Mouse (Mus musculus) ES-E14 (cell line): Measurements from ENCODE around the gene Fcor. TPM values are rescaled to one million over a fixed set of nuclear protein-coding genes. Genes with fewer than 3 reads are reported as not detected.

Experiments used
- DNase-seq: peaks from one replicate; pipeline ENCODE4 v3.0.0-alpha.2; 2013; ENCODE audit warnings: low read depth, low spot score
- H3K27ac ChIP-seq: 2 replicates; pipeline ENCODE4 v1.5.1; 2012; ENCODE audit warnings: low read depth, mild to moderate bottlenecking, low read length, moderate library complexity, mixed read lengths; ENCODE audit not compliant: poor library complexity, insufficient read depth, severe bottlenecking
- H3K36me3 ChIP-seq: 2 replicates; pipeline ENCODE4 v1.6.1; 2012; ENCODE audit warnings: mild to moderate bottlenecking, low read length, moderate library complexity, mixed read lengths; ENCODE audit not compliant: control insufficient read depth, poor library complexity, insufficient read depth, severe bottlenecking
- H3K4me1 ChIP-seq, 2 experiments: fragments of 150-350 bp in 1 of 2; sonication (generic) in 1 of 2; 2 replicates each; pipeline ENCODE4 v1.6.1; 2012; ENCODE audit warnings: low read length in 2 of 2, mild to moderate bottlenecking in 1 of 2, mixed read lengths in 1 of 2; ENCODE audit not compliant: control insufficient read depth in 2 of 2, insufficient read depth in 2 of 2, poor library complexity in 1 of 2
- H3K4me3 ChIP-seq, 2 experiments: fragments of 150-350 bp in 1 of 2; sonication (generic) in 1 of 2; 2 replicates each; pipeline ENCODE4 v1.5.1; 2012; ENCODE audit warnings: low read length in 2 of 2, low read depth in 1 of 2, mild to moderate bottlenecking in 1 of 2, mixed read lengths in 1 of 2; ENCODE audit not compliant: insufficient read depth in 1 of 2, poor library complexity in 1 of 2, severe bottlenecking in 1 of 2
- H3K9ac ChIP-seq: 2 replicates; pipeline ENCODE4 v1.6.1; 2012; ENCODE audit warnings: low read depth, mild to moderate bottlenecking, low read length, mixed read lengths; ENCODE audit not compliant: poor library complexity, insufficient read depth, severe bottlenecking
- H3K9me3 ChIP-seq: fragments of 150-350 bp; sonication (generic); 2 replicates; pipeline ENCODE4 v1.6.1; 2012; ENCODE audit warnings: low read depth, mild to moderate bottlenecking, low read length; ENCODE audit not compliant: control insufficient read depth, insufficient read depth
- CHD2 ChIP-seq: IDR thresholded peaks from 2 replicates; pipeline ENCODE4 v1.6.1; 2014; ENCODE audit warnings: mild to moderate bottlenecking, low read depth, low read length, inconsistent platforms
- HCFC1 ChIP-seq: IDR thresholded peaks from 2 replicates; pipeline ENCODE4 v1.6.1; 2012; ENCODE audit warnings: low read length, inconsistent platforms, borderline replicate concordance; ENCODE audit not compliant: insufficient read depth
- MAFK ChIP-seq: IDR thresholded peaks from 2 replicates; pipeline ENCODE4 v1.6.1; 2014; ENCODE audit warnings: mild to moderate bottlenecking, low read depth, low read length, inconsistent platforms; ENCODE audit not compliant: insufficient read depth
- ZC3H11A ChIP-seq: IDR thresholded peaks from 2 replicates; pipeline ENCODE4 v1.6.1; 2012; ENCODE audit warnings: low read depth, mild to moderate bottlenecking, inconsistent platforms, low read length, borderline replicate concordance
- ZNF384 ChIP-seq: IDR thresholded peaks from 2 replicates; pipeline ENCODE4 v1.6.1; 2012; ENCODE audit warnings: low read depth, low read length, inconsistent platforms
- in situ Hi-C, 2 experiments: fragments of 600-800 bp; cut with MboI; formaldehyde crosslinking; loops; one replicate each; pipeline ENCODE4 v1.15.1; 2025; ENCODE audit warnings: low sequenced_read_pairs in 2 of 2, inconsistent platforms in 1 of 2; ENCODE audit not compliant: unreplicated experiment in 2 of 2
- total RNA-seq: library from RNA; depleted of rRNA; stranded (reverse); fragments of 300-350 nt; gene quantifications from 2 replicates; pipeline ENCODE4 v1.2.3, GENCODE M21; 2012

Gene Fcor
- total RNA-seq, 1 experiment = 11.6 TPM

DNA sequence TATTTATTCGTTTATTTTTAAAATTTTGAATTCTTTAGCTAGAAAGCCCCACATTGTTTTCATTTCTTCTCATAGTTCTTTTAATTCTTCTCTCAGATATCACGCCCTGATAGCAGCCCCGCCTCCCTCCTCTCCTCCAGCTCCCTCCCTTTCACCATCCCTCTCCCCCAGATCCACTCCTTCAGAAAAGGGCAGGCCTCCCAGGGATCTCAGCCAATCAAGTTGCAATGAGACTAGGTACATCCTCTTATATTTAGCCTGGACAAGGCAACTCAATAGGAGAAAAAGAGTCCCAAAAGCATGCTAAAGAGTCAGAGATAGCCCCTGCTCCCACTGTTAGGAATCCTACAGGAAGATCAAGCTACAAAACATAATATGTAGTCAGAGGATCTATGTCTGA is 2.5 kb upstream of the Fcor start:
- in situ Hi-C loops = loop anchor here in 1 of 2 experiments (10.0 kb wide), 1 partner anchor 390 kb away; no protein-coding TSS in a partner anchor
- no peak for TF ChIP-seq MAFK
- TF ChIP-seq HCFC1 = no peak
- no peak for TF ChIP-seq ZC3H11A
- no peak for TF ChIP-seq CHD2
- no peak for TF ChIP-seq ZNF384
- no peak for DNase-seq

DNA sequence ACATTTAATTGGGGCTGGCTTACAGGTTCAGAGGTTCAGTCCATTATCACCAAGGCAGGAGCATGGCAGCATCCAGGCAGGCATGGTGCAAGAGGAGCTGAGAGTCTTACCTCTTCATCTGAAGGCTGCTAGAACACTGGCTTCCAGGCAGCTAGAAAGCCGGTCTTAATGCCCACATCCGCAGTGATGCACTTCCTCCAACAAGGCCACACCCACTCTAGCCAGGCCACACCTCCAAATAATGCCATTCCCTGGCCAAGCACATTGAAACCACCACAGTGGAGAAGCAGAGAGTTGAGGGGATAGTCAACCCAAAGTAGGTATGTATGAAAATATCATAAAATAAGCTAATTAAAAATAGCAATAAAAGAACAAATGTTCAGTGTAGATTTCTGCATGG is 1.8 kb downstream of the Fcor start:
- in situ Hi-C loops = loop anchor here in 1 of 2 experiments (10.0 kb wide), 1 partner anchor 386 kb away; no protein-coding TSS in a partner anchor
- Histone ChIP-seq H3K9ac (no peak overlapping the region), H3K4me1 (peaks cover 3 to 4% of the 10 kb centered on the region in 2 experiments; a peak in 1 of 4 replicates), H3K36me3 (no peaks in the 10 kb centered on the region), H3K27ac (no peak overlapping the region), H3K4me3 (no peak overlapping the region), H3K9me3 (no peaks in the 10 kb centered on the region)
- DNase-seq = no peak
- TF ChIP-seq MAFK (no peak), ZNF384 (no peak), ZC3H11A (no peak), HCFC1 (no peak), CHD2 (no peak)

More for the DNA sequence above, 2.5 kb upstream of the Fcor start:
- H3K27ac ChIP-seq = no peak overlapping the region
- no peak overlapping the region for H3K9ac ChIP-seq
- no peaks in the 10 kb centered on the region for H3K9me3 ChIP-seq
- peaks cover 7% of the 10 kb centered on the region for H3K36me3 ChIP-seq
- H3K4me3 ChIP-seq = no peak overlapping the region
- H3K4me1 ChIP-seq = peaks cover 4 to 8% of the 10 kb centered on the region in 2 experiments; a peak in 3 of 4 replicates

DNA sequence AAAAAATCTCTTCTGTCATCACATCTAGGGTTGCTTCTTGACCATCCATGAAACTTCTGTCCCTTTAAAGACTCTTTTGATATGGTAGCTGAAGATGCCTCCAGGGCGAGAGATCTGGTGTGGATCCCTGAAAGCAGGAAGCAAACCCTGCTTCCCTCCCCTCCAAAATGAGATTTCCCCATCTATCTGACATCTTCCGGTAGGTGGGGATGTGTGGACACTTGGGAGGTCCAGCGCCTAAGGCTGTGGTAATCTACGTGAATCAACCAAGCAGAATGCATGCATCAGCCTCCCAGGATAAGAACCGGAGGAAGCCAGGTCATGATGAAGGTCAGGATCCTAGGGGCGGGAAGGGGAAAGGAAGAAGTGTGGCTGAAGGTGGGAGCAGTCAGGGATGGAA is 6.7 kb downstream of the Fcor start, which contains the start of gene Mcemp1:
Mcemp1 (plus strand) TSS at position 248 of the 400 bp plus-strand sequence.
- no peak for DNase-seq
- TF ChIP-seq HCFC1 = no peak
- TF ChIP-seq ZNF384 = no peak
- TF ChIP-seq MAFK = no peak
- TF ChIP-seq ZC3H11A = no peak
- TF ChIP-seq CHD2 = no peak

DNA sequence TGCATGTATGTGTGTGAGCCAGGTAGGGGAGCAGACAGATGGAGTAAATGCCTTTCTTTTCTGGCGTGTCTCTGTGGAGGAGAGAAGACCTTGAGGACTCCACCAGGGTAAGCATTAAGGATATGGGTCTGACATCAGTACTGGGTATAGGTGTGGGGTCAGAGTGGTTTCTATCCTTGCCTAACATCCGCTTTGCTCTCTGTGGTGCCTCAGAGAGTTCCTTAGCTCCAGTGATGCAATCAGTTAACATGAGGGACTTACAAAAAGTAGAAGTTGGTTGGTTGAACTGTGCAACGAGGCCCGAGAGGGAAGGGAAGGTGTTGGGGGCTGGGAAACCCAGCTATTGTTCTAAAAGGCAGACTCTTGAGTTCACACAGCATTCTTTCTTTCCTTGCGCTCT is 7.8 kb downstream of the Fcor start:
- no peak for DNase-seq
- no peak overlapping the region for H3K4me3 ChIP-seq
- TF ChIP-seq ZNF384 = no peak
- TF ChIP-seq HCFC1 = no peak
- no peak for TF ChIP-seq CHD2
- TF ChIP-seq ZC3H11A = no peak
- no peak for TF ChIP-seq MAFK
- no peaks in the 10 kb centered on the region for H3K36me3 ChIP-seq
- no peaks in the 10 kb centered on the region for H3K9me3 ChIP-seq
- H3K9ac ChIP-seq = no peak overlapping the region
- peaks cover 0 to 4% of the 10 kb centered on the region in 2 experiments; a peak in 1 of 4 replicates for H3K4me1 ChIP-seq
- in situ Hi-C loops = no loop called here
- no peak overlapping the region for H3K27ac ChIP-seq

More for the DNA sequence above, 6.7 kb downstream of the Fcor start, which contains the start of gene Mcemp1:
- in situ Hi-C loops = no loop called here
- Histone ChIP-seq H3K9ac (no peak within 1 kb of the TSS), H3K4me3 (no peak within 1 kb of the TSS), H3K9me3 (no peaks in the 10 kb centered on the region), H3K4me1 (peaks cover under 1 to 4% of the 10 kb centered on the region in 2 experiments; a peak in 1 of 4 replicates), H3K27ac (no peak within 1 kb of the TSS), H3K36me3 (no peaks in the 10 kb centered on the region)
